Mouse (Mus musculus) midbrain, embryonic 11.5 days (tissue): ENCODE results near the gene Copg1. TPM values are rescaled to one million over a fixed set of nuclear protein-coding genes. Genes with fewer than 3 reads are reported as not detected.
A peak's percentile ranks its signal among the peaks of the same experiment; 100 is the strongest.

Experiments
- ATAC-seq: fragments of 200-750 bp; cut with Nextera tagmentation; 2 replicates; pipeline ENCODE4 v1.8.0; 2017; ENCODE audit warnings: moderate TSS enrichment, moderate library complexity; ENCODE audit not compliant: low FRiP score
- DNase-seq: peaks from one replicate; pipeline ENCODE4 v3.0.0; 2015; ENCODE audit warnings: low spot score; ENCODE audit errors: missing footprints
- H3K27ac ChIP-seq: fragments of 300-500 bp; sonication (generic); 2 replicates; pipeline ENCODE4 v1.5.1; 2014; ENCODE audit warnings: low read depth, low read length
- H3K27me3 ChIP-seq: fragments of 300-500 bp; sonication (generic); 2 replicates; pipeline ENCODE4 v1.6.1; 2014; ENCODE audit warnings: mild to moderate bottlenecking, low read length, moderate library complexity, mixed read lengths; ENCODE audit not compliant: control insufficient read depth, insufficient read depth
- H3K36me3 ChIP-seq: fragments of 300-500 bp; sonication (generic); 2 replicates; pipeline ENCODE4 v1.6.1; 2014; ENCODE audit warnings: mild to moderate bottlenecking, low read length, moderate library complexity, mixed read lengths; ENCODE audit not compliant: control insufficient read depth, insufficient read depth
- H3K4me1 ChIP-seq: fragments of 300-500 bp; sonication (generic); 2 replicates; pipeline ENCODE4 v1.6.1; 2014; ENCODE audit warnings: low read length; ENCODE audit not compliant: control insufficient read depth, insufficient read depth
- H3K4me2 ChIP-seq: fragments of 300-500 bp; sonication (generic); 2 replicates; pipeline ENCODE4 v1.6.1; 2014; ENCODE audit warnings: mild to moderate bottlenecking, moderate library complexity
- H3K4me3 ChIP-seq: fragments of 300-500 bp; sonication (generic); 2 replicates; pipeline ENCODE4 v1.5.1; 2014; ENCODE audit warnings: low read depth, low read length
- H3K9ac ChIP-seq: fragments of 300-500 bp; sonication (generic); 2 replicates; pipeline ENCODE4 v1.6.1; 2014; ENCODE audit warnings: low read length
- H3K9me3 ChIP-seq: fragments of 300-500 bp; sonication (generic); 2 replicates; pipeline ENCODE4 v1.6.1; 2016; ENCODE audit warnings: low read length; ENCODE audit not compliant: control insufficient read depth
- WGBS: fragments of 180-500 bp; shearing (Covaris S2); extraction: QIAGEN DNeasy Blood & Tissue Kit; methylation state at CpG from one replicate; pipeline ENCODE4 v1.1.7; 2014; 5-methylcytosine and 5-hydroxymethylcytosine counted together
- polyA plus RNA-seq: library from polyadenylated mRNA; unstranded; fragments of >200 nt; fragmentation: Nextera tagmentation; extraction: Ambion mirVana; gene quantifications from 2 replicates; pipeline ENCODE4 v1.2.1, GENCODE M21; 2014

Copg1 gene
- polyA plus RNA-seq, 1 experiment from 2014 or later, result 132 TPM

- H3K27ac ChIP-seq, result no peak overlapping the region
- ATAC-seq (no peak), DNase-seq (peak; percentile 47)
- no peak overlapping the region for H3K4me2 ChIP-seq
- no peak overlapping the region for H3K9ac ChIP-seq
- H3K27me3 ChIP-seq, result no peaks in the 10 kb centered on the region
- no peaks in the 10 kb centered on the region for H3K4me1 ChIP-seq
- no peaks in the 10 kb centered on the region for H3K36me3 ChIP-seq
- 86% methylated on average over 7 of the region's 7 CpGs for WGBS
- no peaks in the 10 kb centered on the region for H3K9me3 ChIP-seq
- no peak overlapping the region for H3K4me3 ChIP-seq
These were observed 16.4 kb upstream of the Copg1 start for GRCm38 (mm10) chr6:87871240-87871639.

- no peak overlapping the region for H3K27ac ChIP-seq
- DNase-seq, result peak; percentile 26
- no peaks in the 10 kb centered on the region for H3K4me1 ChIP-seq
- H3K36me3 ChIP-seq, result no peaks in the 10 kb centered on the region
- no peaks in the 10 kb centered on the region for H3K27me3 ChIP-seq
- no peak overlapping the region for H3K4me3 ChIP-seq
- H3K4me2 ChIP-seq, result no peak overlapping the region
- 56% methylated on average over 1 of the region's 1 CpGs for WGBS
- ATAC-seq, result no peak
- H3K9ac ChIP-seq, result no peak overlapping the region
- H3K9me3 ChIP-seq, result no peaks in the 10 kb centered on the region
These were observed 14.5 kb upstream of the Copg1 start for GRCm38 (mm10) chr6:87873104-87873503.

- no peak overlapping the region for H3K4me2 ChIP-seq
- no peaks in the 10 kb centered on the region for H3K9me3 ChIP-seq
- H3K36me3 ChIP-seq, result no peaks in the 10 kb centered on the region
- WGBS, result 88% methylated on average over 2 of the region's 2 CpGs
- ATAC-seq (no peak), DNase-seq (no peak)
- no peak overlapping the region for H3K9ac ChIP-seq
- H3K4me3 ChIP-seq, result no peak overlapping the region
- H3K27me3 ChIP-seq, result no peaks in the 10 kb centered on the region
- H3K27ac ChIP-seq, result no peak overlapping the region
- H3K4me1 ChIP-seq, result no peaks in the 10 kb centered on the region
These were observed 13.7 kb upstream of the Copg1 start for GRCm38 (mm10) chr6:87873963-87874362.

- ATAC-seq, result no peak
- H3K9me3 ChIP-seq, result no peaks in the 10 kb centered on the region
- H3K4me3 ChIP-seq, result no peak overlapping the region
- H3K27me3 ChIP-seq, result no peaks in the 10 kb centered on the region
- H3K27ac ChIP-seq, result no peak overlapping the region
- no peak overlapping the region for H3K4me2 ChIP-seq
- no peak overlapping the region for H3K9ac ChIP-seq
- DNase-seq, result no peak
- WGBS, result 93% methylated on average over 1 of the region's 1 CpGs
- H3K36me3 ChIP-seq, result no peaks in the 10 kb centered on the region
- H3K4me1 ChIP-seq, result no peaks in the 10 kb centered on the region
These were observed 12.5 kb upstream of the Copg1 start for GRCm38 (mm10) chr6:87875083-87875482.

GRCm38 (mm10) chr6:87875562-87875961, 12.1 kb upstream of the Copg1 start:
- Histone ChIP-seq H3K27ac (no peak overlapping the region), H3K27me3 (no peaks in the 10 kb centered on the region), H3K4me2 (no peak overlapping the region), H3K9me3 (no peaks in the 10 kb centered on the region), H3K36me3 (no peaks in the 10 kb centered on the region), H3K4me3 (no peak overlapping the region), H3K4me1 (no peaks in the 10 kb centered on the region), H3K9ac (no peak overlapping the region)
- ATAC-seq (no peak), DNase-seq (no peak)
- 93% methylated on average over 7 of the region's 7 CpGs for WGBS

GRCm38 (mm10) chr6:87876068-87876643, 11.5 kb upstream of the Copg1 start:
- 84% methylated on average over 13 of the region's 13 CpGs for WGBS
- no peak overlapping the region for H3K4me3 ChIP-seq
- no peaks in the 10 kb centered on the region for H3K36me3 ChIP-seq
- no peaks in the 10 kb centered on the region for H3K27me3 ChIP-seq
- H3K9me3 ChIP-seq, result no peaks in the 10 kb centered on the region
- no peak overlapping the region for H3K4me2 ChIP-seq
- no peak overlapping the region for H3K9ac ChIP-seq
- DNase-seq, result no peak
- ATAC-seq, result no peak
- no peak overlapping the region for H3K27ac ChIP-seq
- H3K4me1 ChIP-seq, result no peaks in the 10 kb centered on the region

- H3K4me3 ChIP-seq, result no peak overlapping the region
- H3K36me3 ChIP-seq, result no peaks in the 10 kb centered on the region
- ATAC-seq (no peak), DNase-seq (no peak)
- no peak overlapping the region for H3K4me2 ChIP-seq
- no peaks in the 10 kb centered on the region for H3K9me3 ChIP-seq
- no peak overlapping the region for H3K27ac ChIP-seq
- H3K4me1 ChIP-seq, result no peaks in the 10 kb centered on the region
- no peaks in the 10 kb centered on the region for H3K27me3 ChIP-seq
- H3K9ac ChIP-seq, result no peak overlapping the region
- 64% methylated on average over 4 of the region's 4 CpGs for WGBS
These were observed 8.6 kb upstream of the Copg1 start for GRCm38 (mm10) chr6:87879010-87879409.

- no peak for DNase-seq
- Histone ChIP-seq H3K27ac (no peak overlapping the region), H3K9me3 (no peaks in the 10 kb centered on the region), H3K4me1 (no peaks in the 10 kb centered on the region), H3K4me2 (no peak overlapping the region), H3K27me3 (no peaks in the 10 kb centered on the region), H3K9ac (no peak overlapping the region), H3K36me3 (no peaks in the 10 kb centered on the region), H3K4me3 (no peak overlapping the region)
- no peak for ATAC-seq
- 70% methylated on average over 3 of the region's 3 CpGs for WGBS
These were observed 8.0 kb upstream of the Copg1 start for GRCm38 (mm10) chr6:87879628-87880027.

- Histone ChIP-seq H3K4me2 (no peak overlapping the region), H3K36me3 (no peaks in the 10 kb centered on the region), H3K4me3 (no peak overlapping the region), H3K9me3 (no peaks in the 10 kb centered on the region), H3K9ac (no peak overlapping the region), H3K27ac (no peak overlapping the region), H3K27me3 (no peaks in the 10 kb centered on the region), H3K4me1 (no peaks in the 10 kb centered on the region)
- DNase-seq (no peak), ATAC-seq (no peak)
- WGBS, result 80% methylated on average over 3 of the region's 3 CpGs
These were observed 5.4 kb upstream of the Copg1 start for GRCm38 (mm10) chr6:87882221-87882620.
